Mouse (Mus musculus): ENCODE results near the gene Olfr784. TPM values are rescaled to one million over a fixed set of nuclear protein-coding genes. Genes with fewer than 3 reads are reported as not detected.
"Not testable (repeated sequence)": the region's sequence is repeated elsewhere in the genome, so short reads cannot be mapped to it uniquely, and the experiment has no call there.

The Olfr784 gene
- not detected in 2 replicates for polyA plus RNA-seq (2015; fragmentation: Nextera tagmentation; extraction: Ambion mirVana)

DNA sequence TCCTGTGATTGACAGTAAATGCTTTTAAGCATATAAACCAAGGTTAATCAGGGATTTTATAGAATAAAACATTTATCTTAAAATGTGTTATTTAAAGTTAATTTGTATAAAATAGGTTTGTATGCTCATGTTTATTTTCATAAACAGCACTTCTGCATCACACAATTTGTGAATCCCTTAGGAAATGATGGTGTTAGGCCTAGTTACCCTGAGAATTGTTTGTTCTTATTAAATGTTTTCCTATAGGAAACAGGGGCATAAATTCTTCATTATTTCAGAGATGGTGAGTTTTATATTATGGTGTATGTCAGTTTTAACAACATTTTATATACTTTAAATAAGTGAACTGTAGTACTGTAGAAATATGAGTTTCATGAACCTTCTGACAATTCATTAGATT lies at the start of gene Olfr784:
Gene Olfr784 (plus strand): TSS at position 301 of the 400 bp plus-strand sequence.
- Histone ChIP-seq H3K4me1 (ENCODE audit: insufficient read depth) (no peaks in the 10 kb centered on the region), H3K9ac (replicated peaks) (no peak within 1 kb of the TSS), H3K27ac (ENCODE audit: low read depth) (no peak within 1 kb of the TSS), H3K36me3 (replicated peaks; ENCODE audit: insufficient read depth, low read length) (no peaks in the 10 kb centered on the region), H3K4me2 (ENCODE audit: low read depth, low read length) (no peak within 1 kb of the TSS), H3K27me3 (ENCODE audit: insufficient read depth, low read length) (no peaks in the 10 kb centered on the region), H3K9me3 (ENCODE audit: low read length) (no peaks in the 10 kb centered on the region), H3K4me3 (ENCODE audit: low read depth, low read length) (no peak within 1 kb of the TSS)
- no peak for TF ChIP-seq EP300 (IDR thresholded peaks at IDR 0.05; ENCODE audit: low read depth)
- TF ChIP-seq CTCF (IDR thresholded peaks at IDR 0.05; ENCODE audit: low read depth): no peak
- ATAC-seq (no peak), DNase-seq (no peak)

DNA sequence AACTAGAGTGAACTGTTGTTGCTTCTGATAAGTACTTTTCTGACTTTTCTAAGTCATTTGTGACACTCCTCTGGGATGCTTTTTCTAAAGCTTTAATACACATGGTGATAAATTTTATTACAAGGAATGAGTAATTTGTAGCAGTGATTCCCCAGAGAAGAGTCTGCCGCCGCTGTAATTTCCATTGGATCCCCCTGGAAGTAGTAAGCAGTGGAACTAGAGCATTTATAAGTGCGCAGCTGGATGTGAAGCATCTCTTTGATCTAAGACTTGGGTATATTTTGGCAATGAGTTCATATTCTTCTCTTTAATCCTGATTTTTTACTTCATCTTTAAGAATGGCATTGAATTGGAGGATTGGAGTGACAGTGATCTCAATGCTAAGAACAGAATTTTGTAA lies 35.3 kb upstream of the Olfr784 start, which contains the start of gene Olfr782:
Gene Olfr782 (plus strand): TSS at position 301 of the 400 bp plus-strand sequence.
- Histone ChIP-seq H3K4me2 (ENCODE audit: low read depth, low read length) (no peak within 1 kb of the TSS), H3K4me3 (ENCODE audit: low read depth, low read length) (no peak within 1 kb of the TSS), H3K4me1 (ENCODE audit: insufficient read depth) (no peaks in the 10 kb centered on the region), H3K27me3 (ENCODE audit: insufficient read depth, low read length) (no peaks in the 10 kb centered on the region), H3K9ac (replicated peaks) (no peak within 1 kb of the TSS), H3K9me3 (ENCODE audit: low read length) (no peaks in the 10 kb centered on the region), H3K27ac (ENCODE audit: low read depth) (no peak within 1 kb of the TSS), H3K36me3 (replicated peaks; ENCODE audit: insufficient read depth, low read length) (no peaks in the 10 kb centered on the region)
- 75% methylated on average over 3 of the region's 3 CpGs for WGBS (ENCODE audit: insufficient replicate concordance)
- TF ChIP-seq EP300 (IDR thresholded peaks at IDR 0.05; ENCODE audit: low read depth): no peak
- TF ChIP-seq CTCF (IDR thresholded peaks at IDR 0.05; ENCODE audit: low read depth): no peak
- no peak for ATAC-seq
- no peak for DNase-seq

DNA sequence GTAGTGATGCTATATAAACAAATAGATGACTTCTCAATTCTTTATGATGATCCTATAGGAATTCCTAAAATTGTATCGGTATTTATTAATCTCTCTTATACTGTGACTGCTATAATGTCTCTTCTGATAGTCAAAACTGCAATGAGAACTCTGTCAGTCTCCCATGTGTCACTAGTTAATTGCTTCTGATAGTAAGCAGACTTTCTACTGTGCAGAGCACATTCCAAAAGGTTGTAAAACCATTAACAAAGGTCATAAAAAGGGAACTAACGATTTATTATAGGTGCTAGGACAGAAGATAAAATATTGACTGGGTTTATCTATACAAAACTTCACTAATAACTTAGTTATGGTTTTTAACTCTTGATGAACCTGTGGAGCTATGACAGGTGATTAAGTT lies 31.4 kb upstream of the Olfr784 start:
- not testable (repeated sequence) for H3K4me3 ChIP-seq (ENCODE audit: low read depth, low read length); H3K27me3 ChIP-seq (ENCODE audit: insufficient read depth, low read length); ATAC-seq; H3K4me2 ChIP-seq (ENCODE audit: low read depth, low read length); DNase-seq; H3K27ac ChIP-seq (ENCODE audit: low read depth); H3K4me1 ChIP-seq (ENCODE audit: insufficient read depth); H3K36me3 ChIP-seq (replicated peaks; ENCODE audit: insufficient read depth, low read length); H3K9ac ChIP-seq (replicated peaks); H3K9me3 ChIP-seq (ENCODE audit: low read length)
- 57% methylated on average over 2 of the region's 2 CpGs for WGBS (ENCODE audit: insufficient replicate concordance)

DNA sequence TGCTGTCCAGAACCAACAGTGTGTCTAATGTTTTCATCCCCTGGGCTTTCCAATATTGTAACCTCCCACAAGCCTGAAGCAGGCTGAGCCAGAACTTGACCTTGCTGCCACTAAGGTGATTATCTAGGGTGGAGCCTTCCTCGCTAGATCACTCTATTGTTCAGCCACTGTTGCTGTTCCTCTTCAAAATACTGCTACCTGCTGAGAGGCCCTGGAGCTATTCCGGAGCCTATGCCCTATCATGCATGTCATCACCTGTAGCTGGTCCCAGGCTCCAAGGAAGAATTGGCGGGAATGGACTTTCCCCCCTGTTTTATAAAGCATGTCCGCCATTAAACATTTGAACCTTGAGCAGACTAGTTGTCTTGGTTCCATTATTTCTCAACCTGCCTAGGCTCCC lies 27.4 kb upstream of the Olfr784 start:
- not testable (repeated sequence) for DNase-seq

DNA sequence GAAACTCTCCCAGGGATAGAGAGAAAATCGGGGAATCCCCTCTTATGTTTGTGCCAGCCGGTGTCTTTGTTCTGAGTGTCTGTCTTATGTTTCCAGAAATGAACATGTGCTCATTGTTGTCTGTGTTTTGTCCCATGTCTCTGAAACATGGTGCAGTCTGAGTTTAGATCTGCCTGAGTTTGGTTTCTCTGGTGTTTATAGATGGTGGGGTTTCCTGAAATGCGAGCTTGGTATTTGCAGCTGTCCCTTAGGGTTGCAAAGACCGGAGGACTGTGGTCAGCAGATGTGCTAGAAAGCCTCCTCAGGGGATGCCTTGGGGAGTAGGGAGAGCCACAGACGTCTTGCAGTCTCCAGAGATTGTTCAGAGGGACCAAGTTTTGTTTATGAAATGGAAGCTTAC lies 26.6 kb upstream of the Olfr784 start:
- no peaks in the 10 kb centered on the region for H3K27me3 ChIP-seq (ENCODE audit: insufficient read depth, low read length)
- WGBS (ENCODE audit: insufficient replicate concordance): 60% methylated on average over 5 of the region's 5 CpGs
- no peaks in the 10 kb centered on the region for H3K36me3 ChIP-seq (replicated peaks; ENCODE audit: insufficient read depth, low read length)
- no peak overlapping the region for H3K4me3 ChIP-seq (ENCODE audit: low read depth, low read length)
- no peaks in the 10 kb centered on the region for H3K4me1 ChIP-seq (ENCODE audit: insufficient read depth)
- no peak overlapping the region for H3K9ac ChIP-seq (replicated peaks)
- DNase-seq: no peak
- no peak for TF ChIP-seq EP300 (IDR thresholded peaks at IDR 0.05; ENCODE audit: low read depth)
- TF ChIP-seq CTCF (IDR thresholded peaks at IDR 0.05; ENCODE audit: low read depth): no peak
- no peak overlapping the region for H3K27ac ChIP-seq (ENCODE audit: low read depth)
- no peak for ATAC-seq
- H3K4me2 ChIP-seq (ENCODE audit: low read depth, low read length): no peak overlapping the region
- no peaks in the 10 kb centered on the region for H3K9me3 ChIP-seq (ENCODE audit: low read length)

More for the DNA sequence above, 27.4 kb upstream of the Olfr784 start:
- not testable (repeated sequence) for ATAC-seq; H3K9ac ChIP-seq (replicated peaks); H3K27ac ChIP-seq (ENCODE audit: low read depth); H3K27me3 ChIP-seq (ENCODE audit: insufficient read depth, low read length); H3K4me3 ChIP-seq (ENCODE audit: low read depth, low read length); H3K4me2 ChIP-seq (ENCODE audit: low read depth, low read length); H3K36me3 ChIP-seq (replicated peaks; ENCODE audit: insufficient read depth, low read length); H3K9me3 ChIP-seq (ENCODE audit: low read length); H3K4me1 ChIP-seq (ENCODE audit: insufficient read depth)
- 79% methylated on average over 4 of the region's 4 CpGs for WGBS (ENCODE audit: insufficient replicate concordance)

DNA sequence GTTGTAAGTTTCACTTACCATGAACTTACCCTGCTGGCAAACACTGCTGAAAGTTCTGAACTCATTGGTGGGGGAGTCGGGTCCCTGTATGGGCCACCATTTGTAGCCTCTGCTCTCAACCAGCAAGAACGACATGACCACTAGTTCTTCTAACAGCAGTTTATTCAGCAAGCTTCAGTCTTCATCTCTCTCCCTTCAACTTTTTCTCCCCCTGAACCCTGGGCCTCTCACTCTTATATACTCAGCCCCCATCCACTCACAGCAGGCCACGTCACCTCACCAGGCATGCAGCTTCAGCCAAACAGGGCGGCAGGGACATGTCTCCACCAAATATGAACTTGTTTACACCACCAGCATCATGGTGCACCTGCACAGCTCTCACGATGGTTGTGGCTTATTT lies 9.8 kb upstream of the Olfr784 start:
- not testable (repeated sequence) for H3K4me1 ChIP-seq (ENCODE audit: insufficient read depth); H3K27ac ChIP-seq (ENCODE audit: low read depth); ATAC-seq; DNase-seq; H3K36me3 ChIP-seq (replicated peaks; ENCODE audit: insufficient read depth, low read length); H3K9me3 ChIP-seq (ENCODE audit: low read length); H3K4me2 ChIP-seq (ENCODE audit: low read depth, low read length); H3K9ac ChIP-seq (replicated peaks); H3K27me3 ChIP-seq (ENCODE audit: insufficient read depth, low read length); H3K4me3 ChIP-seq (ENCODE audit: low read depth, low read length)
- 78% methylated on average over 5 of the region's 5 CpGs for WGBS (ENCODE audit: insufficient replicate concordance)

DNA sequence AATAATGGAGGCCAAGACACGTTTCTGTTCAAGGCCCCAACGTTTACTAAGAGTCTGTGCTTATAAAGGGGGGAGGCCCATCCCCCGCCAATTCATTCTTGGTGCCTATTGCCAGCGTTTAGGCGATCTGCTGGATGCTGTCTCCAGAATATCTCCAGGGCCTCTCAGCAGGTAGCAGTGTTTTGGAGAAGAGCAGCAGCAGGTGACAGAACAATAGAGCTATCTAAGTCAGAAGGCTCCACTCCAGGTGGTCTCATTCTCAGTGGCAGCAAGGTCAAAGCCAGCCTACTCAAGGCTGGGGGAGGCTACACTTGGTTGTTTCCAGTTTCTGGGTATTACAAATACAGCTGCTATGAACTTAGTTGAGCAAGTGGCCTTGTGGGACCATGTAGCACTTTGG lies 17.0 kb downstream of the Olfr784 start:
- Histone ChIP-seq H3K36me3 (replicated peaks; ENCODE audit: insufficient read depth, low read length) (no peaks in the 10 kb centered on the region), H3K27me3 (ENCODE audit: insufficient read depth, low read length) (no peaks in the 10 kb centered on the region), H3K27ac (ENCODE audit: low read depth) (no peak overlapping the region), H3K9me3 (ENCODE audit: low read length) (no peaks in the 10 kb centered on the region), H3K4me3 (ENCODE audit: low read depth, low read length) (no peak overlapping the region), H3K4me2 (ENCODE audit: low read depth, low read length) (no peak overlapping the region), H3K9ac (replicated peaks) (no peak overlapping the region), H3K4me1 (ENCODE audit: insufficient read depth) (no peaks in the 10 kb centered on the region)
- DNase-seq (no peak), ATAC-seq (no peak)
- TF ChIP-seq CTCF (IDR thresholded peaks at IDR 0.05; ENCODE audit: low read depth): no peak
- WGBS (ENCODE audit: insufficient replicate concordance): 36% methylated on average over 5 of the region's 5 CpGs

All from liver, postnatal 0 days (tissue).